8 mouse cellular contexts compared by ENCODE assay signal in the genomic region with DNA sequence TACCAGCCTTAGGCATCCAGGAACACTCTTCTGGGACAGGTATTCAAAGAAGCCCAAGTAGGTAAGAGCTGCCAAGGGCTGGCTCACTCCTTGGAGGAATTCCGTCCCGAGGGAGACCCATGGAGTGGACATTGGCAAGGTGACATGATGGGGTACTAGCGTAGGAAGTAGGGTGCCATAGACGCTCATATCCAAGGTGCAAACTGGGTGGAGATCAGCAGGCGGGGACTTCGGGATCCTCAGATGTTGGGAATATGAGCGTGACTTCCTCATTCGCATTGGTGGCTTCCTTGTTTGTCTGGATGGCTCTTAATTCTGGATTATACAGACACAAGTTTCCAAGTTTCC. TPM values are rescaled to one million over a fixed set of nuclear protein-coding genes. Genes with fewer than 3 reads are reported as not detected.
DNase-seq lines count a peak whose midpoint lies in the region; ATAC-seq and TF ChIP-seq lines count a peak whose summit lies in the region.

No protein-coding gene starts in this region.

- H3K4me3 ChIP-seq in lung, embryonic 15.5 days, result peak overlapping the region; percentile 93
- peak overlapping the region; percentile 96 for H3K4me3 ChIP-seq in forebrain, embryonic 14.5 days (ENCODE audit: low read depth, low read length)
- peak overlapping the region; percentile 88 for H3K4me3 ChIP-seq in liver, embryonic 11.5 days (ENCODE audit: low read depth, low read length)
- H3K4me3 ChIP-seq in olfactory bulb, adult 2 months (ENCODE audit: insufficient read depth, low read depth, low read length), result peak overlapping the region; percentile 61

- H3K9ac ChIP-seq in lung, embryonic 15.5 days, result peak overlapping the region; percentile 94
- H3K9ac ChIP-seq in forebrain, embryonic 14.5 days (ENCODE audit: low read length), result peak overlapping the region; percentile 98
- peak overlapping the region; percentile 94 for H3K9ac ChIP-seq in liver, embryonic 11.5 days (ENCODE audit: low read depth, low read length)

- no peak for DNase-seq in lung, postnatal 36 days
- DNase-seq in forebrain, embryonic 14.5 days (ENCODE audit: low spot score), result no peak
- no peak for DNase-seq in liver, embryonic 11.5 days (ENCODE audit: low spot score)
- no peak for DNase-seq in spleen, postnatal 36 days (ENCODE audit: low spot score in 2 of 2)
- DNase-seq in spleen, adult 12 weeks (ENCODE audit: low spot score), result no peak
- DNase-seq in left cerebral cortex, postnatal 10 days (ENCODE audit: extremely low spot score in 1 of 2, low spot score in 2 of 2), result no peak

- ATAC-seq in lung, embryonic 15.5 days (ENCODE audit: borderline replicate concordance, extremely low read depth, low FRiP score, low TSS enrichment), result peak; percentile 4; the same call in 1 of the 2 replicates
- peak; percentile 57; the same call in 1 of the 2 replicates for ATAC-seq in forebrain, embryonic 14.5 days
- peak; percentile 9; the same call in 1 of the 2 replicates for ATAC-seq in liver, embryonic 11.5 days (replicated peaks; ENCODE audit: low FRiP score)

- H3K27me3 ChIP-seq in lung, embryonic 15.5 days, result no peaks in the 10 kb centered on the region
- no peaks in the 10 kb centered on the region for H3K27me3 ChIP-seq in forebrain, embryonic 14.5 days (replicated peaks; ENCODE audit: control insufficient read depth, insufficient read depth, low read length)
- H3K27me3 ChIP-seq in liver, embryonic 11.5 days (replicated peaks; ENCODE audit: control insufficient read depth, insufficient read depth, low read length), result no peaks in the 10 kb centered on the region

- 14% methylated on average over 8 of the region's 8 CpGs for WGBS in lung, embryonic 15.5 days
- WGBS in forebrain, embryonic 14.5 days, result 25% methylated on average over 8 of the region's 8 CpGs
- 30% methylated on average over 8 of the region's 8 CpGs for WGBS in liver, embryonic 11.5 days
- 38% methylated on average over 8 of the region's 8 CpGs for WGBS in olfactory bulb, adult 2 months

- peaks cover 21% of the 10 kb centered on the region for H3K36me3 ChIP-seq in lung, embryonic 15.5 days
- H3K36me3 ChIP-seq in forebrain, embryonic 14.5 days (ENCODE audit: control insufficient read depth, insufficient read depth, low read length), result peaks cover 22% of the 10 kb centered on the region
- H3K36me3 ChIP-seq in liver, embryonic 11.5 days (ENCODE audit: control insufficient read depth, insufficient read depth, low read length), result peaks cover 12% of the 10 kb centered on the region; the same call in 1 of the 2 replicates

- intact Hi-C loops in left cerebral cortex, postnatal 10 days (cut with DNase I), result no loop called here

- TF ChIP-seq CTCF in olfactory bulb, adult 2 months (IDR thresholded peaks at IDR 0.05; ENCODE audit: insufficient read depth, low read depth, low read length), result no peak

- no peaks in the 10 kb centered on the region for H3K9me3 ChIP-seq in lung, embryonic 15.5 days
- no peaks in the 10 kb centered on the region for H3K9me3 ChIP-seq in forebrain, embryonic 14.5 days (replicated peaks; ENCODE audit: control insufficient read depth, low read length)
- H3K9me3 ChIP-seq in liver, embryonic 11.5 days (ENCODE audit: control insufficient read depth, low read length), result no peaks in the 10 kb centered on the region

- peaks cover 12% of the 10 kb centered on the region for H3K4me1 ChIP-seq in lung, embryonic 15.5 days
- H3K4me1 ChIP-seq in forebrain, embryonic 14.5 days (ENCODE audit: control insufficient read depth, insufficient read depth, low read length), result peaks cover 6% of the 10 kb centered on the region
- peaks cover 11% of the 10 kb centered on the region for H3K4me1 ChIP-seq in liver, embryonic 11.5 days (replicated peaks; ENCODE audit: control insufficient read depth, insufficient read depth, low read length)
- H3K4me1 ChIP-seq in olfactory bulb, adult 2 months (ENCODE audit: control insufficient read depth, insufficient read depth, low read length), result peaks cover 20% of the 10 kb centered on the region

- H3K4me2 ChIP-seq in lung, embryonic 15.5 days, result peak overlapping the region; percentile 78
- peak overlapping the region; percentile 68 for H3K4me2 ChIP-seq in forebrain, embryonic 14.5 days (ENCODE audit: low read length)
- H3K4me2 ChIP-seq in liver, embryonic 11.5 days, result peak overlapping the region; percentile 95

- TF ChIP-seq POLR2A in olfactory bulb, adult 2 months (IDR thresholded peaks at IDR 0.05; ENCODE audit: insufficient read depth, low read depth, low read length), result no peak

- H3K27ac ChIP-seq in lung, embryonic 15.5 days, result no peak overlapping the region
- H3K27ac ChIP-seq in forebrain, embryonic 14.5 days (ENCODE audit: low read depth, low read length), result no peak overlapping the region
- no peak overlapping the region for H3K27ac ChIP-seq in liver, embryonic 11.5 days (ENCODE audit: low read depth, low read length)
- H3K27ac ChIP-seq in olfactory bulb, adult 2 months (ENCODE audit: insufficient read depth, low read depth, low read length), result no peak overlapping the region

RNA-seq across cellular contexts. Expression of gene Sh3bp2, which starts 23.5 kb away (rescaled TPM):
- 6.9 and 8.1 TPM in 2 replicates for polyA plus RNA-seq in lung, embryonic 15.5 days (2015; fragmentation: Nextera tagmentation; extraction: Ambion mirVana)
- polyA plus RNA-seq in forebrain, embryonic 14.5 days (2014; fragmentation: Nextera tagmentation; extraction: Ambion mirVana), result 18.8 and 27.8 TPM in 2 replicates
- 5.2 and 8.4 TPM in 2 replicates for polyA plus RNA-seq in liver, embryonic 11.5 days (2014; fragmentation: Nextera tagmentation; extraction: Ambion mirVana)
- polyA plus RNA-seq in olfactory bulb, adult 2 months (2012; ENCODE audit: insufficient read depth, insufficient read length, low replicate concordance, missing spikeins), result not detected in 2 replicates
- 1 to 10 TPM; 6.4 to 7.3 TPM for total RNA-seq in left cerebral cortex, postnatal 10 days (2021)

RNA-seq across cellular contexts. Expression of gene Add1, which starts 24.4 kb away (rescaled TPM):
- polyA plus RNA-seq in lung, embryonic 15.5 days (2015; fragmentation: Nextera tagmentation; extraction: Ambion mirVana), result 204 and 206 TPM in 2 replicates
- polyA plus RNA-seq in forebrain, embryonic 14.5 days (2014; fragmentation: Nextera tagmentation; extraction: Ambion mirVana), result 166 and 196 TPM in 2 replicates
- polyA plus RNA-seq in liver, embryonic 11.5 days (2014; fragmentation: Nextera tagmentation; extraction: Ambion mirVana), result 170 and 186 TPM in 2 replicates
- polyA plus RNA-seq in olfactory bulb, adult 2 months (2012; ENCODE audit: insufficient read depth, insufficient read length, low replicate concordance, missing spikeins), result 584 and 674 TPM in 2 replicates
- 100 to 1,000 TPM; 294 to 308 TPM for total RNA-seq in left cerebral cortex, postnatal 10 days (2021)

RNA-seq across cellular contexts. Expression of gene Tnip2, which starts 35.3 kb away (rescaled TPM):
- polyA plus RNA-seq in lung, embryonic 15.5 days (2015; fragmentation: Nextera tagmentation; extraction: Ambion mirVana), result 18.2 and 21.5 TPM in 2 replicates
- 3.6 and 4.8 TPM in 2 replicates for polyA plus RNA-seq in forebrain, embryonic 14.5 days (2014; fragmentation: Nextera tagmentation; extraction: Ambion mirVana)
- 12.3 and 12.8 TPM in 2 replicates for polyA plus RNA-seq in liver, embryonic 11.5 days (2014; fragmentation: Nextera tagmentation; extraction: Ambion mirVana)
- polyA plus RNA-seq in olfactory bulb, adult 2 months (2012; ENCODE audit: insufficient read depth, insufficient read length, low replicate concordance, missing spikeins), result not detected in 2 replicates
- 10 to 100 TPM; 11.2 to 11.5 TPM for total RNA-seq in left cerebral cortex, postnatal 10 days (2021)

Comparison
In these comparisons a context has a peak if more than half of its experiments do, and no peak if none do; other contexts are left out.
1. ATAC-seq: peak in every context shown above with its lines; median percentile 57 in forebrain, embryonic 14.5 days; 9 in liver, embryonic 11.5 days; 4 in lung, embryonic 15.5 days.